Mouse (Mus musculus): ENCODE data around the gene Sae1.
A peak's percentile ranks its signal among the peaks of the same experiment; 100 is the strongest.
"Not testable (repeated sequence)": the region's sequence is repeated elsewhere in the genome, so short reads cannot be mapped to it uniquely, and the experiment has no call there.

Sae1 gene

DNA sequence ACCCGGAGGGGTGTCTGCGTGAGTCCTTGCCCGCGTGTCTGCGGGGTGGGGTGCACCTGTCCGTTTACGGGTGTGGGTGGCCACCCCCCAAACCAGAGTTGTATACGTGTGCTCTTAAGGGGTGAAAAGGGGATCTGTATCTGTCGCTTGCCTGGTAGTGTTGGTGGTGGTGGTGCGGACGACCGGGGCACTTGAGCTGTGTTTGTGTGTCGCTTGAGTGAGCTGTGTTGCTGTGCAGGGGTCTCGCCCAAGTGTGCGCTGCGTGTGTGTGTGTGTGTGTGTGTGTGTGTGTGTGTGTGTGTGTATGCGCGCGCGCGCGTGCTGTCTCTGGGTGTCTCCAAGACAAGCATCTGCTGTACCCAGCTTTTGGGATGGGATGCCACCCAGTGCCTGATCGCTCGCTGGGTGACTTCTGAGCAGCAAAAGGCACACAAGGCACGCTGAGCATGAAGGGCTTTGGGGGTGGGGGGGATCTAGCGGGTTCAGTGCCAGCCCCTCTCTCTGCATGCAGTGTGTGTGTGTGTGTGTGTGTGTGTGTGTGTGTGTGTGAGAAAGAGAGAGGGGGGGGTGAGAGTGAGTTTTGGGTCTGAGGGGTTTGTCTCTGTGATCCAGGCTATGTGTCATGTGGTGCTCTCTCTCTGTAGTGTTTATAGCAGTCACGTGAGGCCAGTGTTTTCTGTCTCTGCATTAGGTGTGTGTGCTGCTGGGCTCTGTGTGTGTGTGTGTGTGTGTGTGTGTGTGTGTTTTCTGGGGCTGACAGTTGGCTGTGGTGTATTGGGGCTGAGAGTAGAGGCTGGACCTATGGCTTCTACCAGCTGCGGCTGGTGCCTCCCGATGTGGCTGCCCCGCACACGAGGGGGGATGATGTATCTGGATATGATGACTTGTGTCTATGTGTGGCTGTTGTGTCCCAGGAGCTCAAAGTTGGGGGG is 76.8 kb downstream of the Sae1 start:
- no peak for DNase-seq (ENCODE audit: low read depth, low spot score)

DNA sequence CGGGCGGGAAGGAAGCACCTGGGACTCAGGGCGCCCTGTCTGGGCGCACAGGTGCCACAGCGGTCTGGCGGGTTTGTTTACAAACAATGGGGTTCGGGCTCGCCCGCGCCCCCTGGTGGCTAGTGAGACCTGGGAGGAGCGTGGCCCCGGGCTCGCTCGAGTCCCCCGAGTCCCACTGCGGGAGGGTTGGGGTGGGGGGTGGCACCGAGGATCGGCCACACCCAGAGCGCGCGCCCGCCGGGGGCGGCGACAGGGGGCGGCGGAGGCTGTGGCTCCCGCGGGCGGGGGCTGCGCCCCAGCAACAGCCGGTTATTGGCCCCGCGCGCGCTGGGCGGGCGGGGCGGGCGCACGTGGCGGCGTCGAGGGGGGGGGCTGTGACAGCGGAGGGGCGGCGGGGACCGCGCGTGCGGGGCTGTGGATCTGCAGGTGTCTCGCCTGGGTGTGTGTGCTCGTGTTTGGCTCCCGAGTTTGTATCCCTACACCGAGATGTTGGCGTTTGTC is 77.5 kb downstream of the Sae1 start:
- DNase-seq (ENCODE audit: low read depth, low spot score) = peak; percentile 85

DNA sequence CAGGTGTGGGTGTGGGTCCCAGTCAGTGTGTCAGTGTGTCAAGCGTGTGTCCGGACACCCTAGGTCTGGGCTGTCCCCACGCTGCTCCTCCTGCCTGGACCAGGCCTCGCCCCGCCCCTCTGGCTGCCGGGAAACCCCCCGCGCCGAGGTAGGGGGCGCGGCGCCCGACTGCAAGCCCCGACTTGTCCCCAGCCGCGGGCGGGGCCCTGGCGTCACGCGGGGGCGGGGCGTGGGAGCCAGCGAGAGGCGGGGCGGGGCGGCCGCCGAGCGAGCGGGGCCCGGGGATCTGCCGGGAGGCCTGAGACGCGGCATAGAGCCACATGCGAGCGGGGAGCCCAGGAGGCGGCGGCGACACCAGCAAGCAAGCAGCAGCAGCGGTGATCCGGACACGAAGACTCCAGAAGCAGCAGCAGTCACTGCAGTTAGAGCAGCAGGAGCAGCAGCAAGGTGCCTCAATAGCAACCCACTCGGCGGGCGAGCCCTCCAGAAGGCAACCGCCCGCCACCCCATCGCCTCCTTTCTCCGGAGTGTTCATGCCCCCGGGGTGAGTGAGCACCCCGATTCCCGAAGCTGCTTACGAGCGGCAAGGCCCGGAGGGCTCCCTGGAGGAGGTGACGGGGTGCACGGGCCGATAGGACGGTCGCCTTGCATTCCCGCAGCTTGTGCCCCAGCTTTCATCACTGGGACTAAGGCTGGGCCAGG is 78.1 kb downstream of the Sae1 start:
- DNase-seq (ENCODE audit: low read depth, low spot score) = peak; percentile 83

DNA sequence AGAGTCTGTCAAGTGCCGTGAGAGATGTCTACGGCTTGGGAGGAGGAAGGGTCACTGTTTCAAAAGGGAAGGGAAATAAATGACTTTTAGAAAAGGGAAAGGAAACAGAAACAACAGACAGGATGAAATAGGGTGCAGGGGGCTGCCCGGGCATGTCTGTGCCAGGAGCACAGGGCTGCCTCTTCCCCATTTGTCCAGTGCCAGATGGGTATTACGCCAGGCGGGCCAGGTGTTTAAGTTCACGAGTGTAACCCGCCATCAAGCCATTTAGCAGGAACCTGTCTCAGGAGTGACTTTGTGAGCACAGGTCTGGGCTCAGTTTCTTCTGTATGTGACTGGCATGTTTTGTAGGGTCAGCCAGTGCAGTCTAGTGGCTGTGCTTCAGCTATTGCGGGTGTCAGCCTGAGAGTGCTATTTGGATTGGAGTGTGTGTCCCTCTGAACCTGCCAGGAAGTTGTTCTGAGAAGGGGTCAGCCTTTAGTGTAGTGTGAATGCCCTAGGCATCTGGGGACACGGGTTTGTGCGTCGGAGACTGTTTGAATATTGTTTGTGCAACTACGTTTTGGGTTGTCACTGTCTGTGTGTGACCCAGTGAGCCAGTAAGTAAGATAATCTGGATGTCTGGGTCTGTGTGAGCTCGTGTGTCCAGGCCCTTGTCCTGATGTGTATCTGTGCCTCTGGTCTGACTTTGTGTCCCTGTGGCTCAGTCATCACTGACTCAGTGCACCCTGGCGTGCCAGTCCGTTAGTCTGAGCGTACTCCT is 78.9 kb downstream of the Sae1 start:
- peak; percentile 45 for DNase-seq (ENCODE audit: low read depth, low spot score)

DNA sequence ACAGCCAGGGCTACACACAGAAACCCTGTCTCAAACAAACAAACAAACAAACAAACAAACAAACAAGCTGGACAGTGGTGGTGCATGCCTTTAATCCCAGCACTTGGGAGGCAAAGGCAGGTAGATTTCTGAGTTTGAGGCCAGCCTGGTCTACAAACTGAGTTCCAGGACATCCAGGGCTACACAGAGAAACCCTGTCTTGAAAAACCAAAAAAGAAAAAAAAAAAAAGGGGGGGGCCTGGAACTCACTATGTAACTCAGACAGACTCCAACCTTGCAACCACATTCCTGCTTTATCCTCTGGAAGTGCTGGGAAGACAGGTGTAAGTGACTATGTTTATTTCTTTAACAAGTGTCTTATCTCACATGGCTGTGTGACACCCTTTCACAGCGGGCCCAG is 79.5 kb downstream of the Sae1 start, which contains the start of gene Bbc3:
TSS of gene Bbc3 (plus strand) at position 301 of the 400 bp plus-strand sequence.
- DNase-seq (ENCODE audit: low read depth, low spot score) = not testable (repeated sequence)

DNA sequence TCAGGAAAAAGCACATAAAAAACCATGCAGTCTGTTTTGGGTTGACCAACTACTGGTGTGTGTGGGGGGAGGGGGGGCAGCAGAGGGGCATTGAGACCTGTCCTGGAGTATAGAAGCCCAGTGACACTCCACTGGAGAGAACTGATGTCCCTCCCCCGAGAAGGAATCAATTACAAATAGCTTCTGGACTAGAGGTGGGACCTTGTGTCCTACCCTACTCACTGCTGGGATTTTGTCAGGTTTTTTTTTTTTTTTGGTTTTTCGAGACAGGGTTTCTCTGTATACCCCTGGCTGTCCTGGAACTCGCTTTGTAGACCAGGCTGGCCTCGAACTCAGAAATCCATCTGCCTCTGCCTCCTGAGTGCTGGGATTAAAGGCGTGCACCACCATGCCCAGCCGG is 80.5 kb downstream of the Sae1 start:
- not testable (repeated sequence) for DNase-seq (ENCODE audit: low read depth, low spot score)

DNA sequence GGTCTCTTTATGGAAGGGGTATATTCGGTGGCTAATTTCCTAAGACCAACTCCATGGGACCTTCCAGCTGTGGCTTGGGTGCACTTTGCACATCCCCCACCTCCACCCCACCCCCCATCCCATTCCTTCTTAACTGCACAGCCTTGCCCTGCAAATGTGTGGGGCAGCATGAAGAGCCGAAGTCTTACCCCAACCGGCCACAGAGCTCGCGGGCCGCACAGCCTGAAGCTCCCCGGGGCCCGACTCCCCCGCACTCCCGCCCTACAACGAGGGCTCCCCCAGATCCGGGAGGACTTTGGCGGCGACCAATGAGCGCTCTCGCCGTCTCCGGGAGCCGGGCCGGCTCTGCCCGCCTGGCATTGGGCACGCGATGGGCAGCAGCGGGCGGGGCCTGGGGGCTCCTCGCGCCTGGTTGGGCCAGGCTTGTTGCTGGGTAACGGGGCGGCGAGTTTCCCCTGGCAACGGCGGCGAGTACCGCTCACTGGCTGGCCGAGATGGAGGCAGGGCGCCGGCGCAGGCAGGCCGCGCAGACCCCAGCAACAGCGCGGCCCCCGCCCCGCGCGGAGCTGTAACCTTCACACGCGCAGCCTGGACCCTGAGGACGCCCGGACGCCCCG is 88.1 kb downstream of the Sae1 start:
- no peak for DNase-seq (ENCODE audit: low read depth, low spot score)

DNA sequence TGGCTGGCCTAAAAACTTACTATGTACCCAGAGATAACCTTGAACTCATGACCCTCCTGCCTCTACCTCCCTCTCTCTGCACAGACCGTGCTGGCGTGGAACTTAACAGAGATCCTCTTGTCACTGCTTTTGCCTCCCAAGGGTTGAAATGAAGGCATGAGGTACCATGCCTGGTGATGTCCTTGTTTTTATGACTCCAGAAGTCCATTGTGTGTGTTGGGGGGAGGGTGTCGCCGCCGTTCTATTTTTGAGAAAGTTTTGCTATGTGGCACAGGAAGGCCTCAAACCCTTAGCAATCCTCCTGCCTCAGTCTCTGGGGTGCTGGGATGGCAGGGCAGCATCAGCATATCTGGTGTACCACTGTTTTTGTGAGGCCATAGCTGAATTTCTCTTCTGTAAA is 88.7 kb downstream of the Sae1 start:
- DNase-seq (ENCODE audit: low read depth, low spot score) = no peak

DNA sequence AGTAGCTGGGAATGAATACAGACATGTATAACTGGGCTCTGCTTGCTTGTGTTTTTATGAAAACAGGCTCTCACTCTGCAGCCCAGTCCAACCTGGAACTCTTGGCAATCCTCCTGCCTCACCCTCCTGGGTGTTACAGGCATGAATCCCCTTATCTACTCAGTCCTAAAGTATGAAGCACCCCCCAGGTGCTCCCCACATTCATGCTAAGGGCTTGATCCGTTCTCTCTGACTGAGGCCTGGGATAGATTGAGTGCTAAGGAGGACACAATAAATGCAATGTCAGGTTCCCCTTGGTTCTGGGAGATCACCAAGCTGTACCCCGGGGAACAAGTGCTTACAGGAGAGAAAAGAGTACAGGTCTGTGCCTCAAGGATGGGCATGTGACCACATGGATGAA is 90.0 kb downstream of the Sae1 start:
- no peak for DNase-seq (ENCODE audit: low read depth, low spot score)

DNA sequence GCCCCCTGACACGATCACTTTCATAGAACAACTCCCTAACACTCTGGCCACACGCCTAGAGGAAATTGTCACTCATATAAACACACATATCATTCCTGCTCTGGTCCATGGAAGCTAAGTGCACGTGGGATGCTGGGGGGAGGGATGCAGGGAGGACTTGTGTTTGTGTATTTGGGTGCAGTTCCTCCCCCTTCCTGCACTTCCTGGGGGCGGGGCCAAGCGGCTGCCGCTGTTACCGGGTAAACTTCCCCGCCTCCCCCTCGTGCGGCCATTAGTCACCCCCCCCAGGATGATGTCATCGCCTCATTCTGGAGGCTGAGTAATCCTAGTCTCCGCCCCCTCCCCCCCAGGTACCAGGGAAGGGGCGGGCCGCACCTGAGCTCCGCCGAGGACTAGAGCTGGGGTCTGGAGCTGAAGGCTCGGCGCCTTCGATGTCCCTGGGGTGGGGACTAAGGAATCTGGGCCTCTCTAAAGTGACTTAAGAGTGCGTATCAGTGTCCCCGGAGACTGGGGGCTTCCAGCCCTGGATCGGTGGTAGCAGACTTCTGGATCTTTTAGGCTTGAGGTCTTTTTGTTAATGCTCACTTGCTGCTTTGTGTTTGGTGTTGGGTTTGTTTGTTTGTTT is 90.7 kb downstream of the Sae1 start:
- DNase-seq (ENCODE audit: low read depth, low spot score) = peak; percentile 93

DNA sequence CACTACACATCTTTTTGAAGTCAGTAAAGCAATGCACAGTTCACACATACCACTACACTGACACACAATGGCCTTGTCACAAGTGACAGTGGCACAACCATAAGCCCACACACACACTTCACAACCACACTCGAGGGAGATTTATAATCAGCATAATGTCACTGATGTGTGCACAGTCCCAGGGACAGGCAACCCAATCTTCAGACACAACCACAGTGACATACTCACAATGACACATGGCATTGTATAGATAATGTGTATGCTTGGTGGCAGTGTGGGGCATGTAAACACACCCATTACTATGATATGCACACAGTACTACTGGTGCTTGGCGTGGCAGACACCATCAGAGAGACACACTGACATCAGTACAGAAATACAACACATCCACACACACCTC is 91.5 kb downstream of the Sae1 start:
- no peak for DNase-seq (ENCODE audit: low read depth, low spot score)

DNA sequence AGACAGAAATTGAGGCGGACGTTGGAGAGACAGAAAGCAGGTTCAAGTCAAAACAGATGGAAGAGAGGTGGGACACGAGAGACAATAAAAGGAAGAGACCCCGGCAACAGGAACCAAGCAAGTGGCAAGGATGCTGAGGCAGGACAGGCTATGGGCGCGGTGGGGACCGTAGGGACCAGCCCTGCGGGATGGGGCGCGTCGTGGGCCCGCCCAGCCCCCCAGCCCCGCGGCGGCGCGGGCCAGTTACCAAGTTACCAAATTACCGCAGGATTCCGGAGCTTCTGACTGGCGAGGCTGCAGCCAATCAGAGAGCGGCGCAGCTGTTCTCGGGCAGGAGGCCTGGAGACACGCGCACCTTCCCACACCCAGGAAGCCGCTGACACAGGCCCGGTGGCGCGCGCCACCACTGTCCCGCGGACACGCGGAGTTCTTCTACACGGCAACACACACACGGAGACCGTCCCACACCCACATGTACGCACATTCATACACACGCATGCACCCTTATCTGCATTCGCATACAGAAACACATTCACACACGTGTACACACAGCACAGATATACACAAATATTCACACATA is 92.2 kb downstream of the Sae1 start:
- peak; percentile 83 for DNase-seq (ENCODE audit: low read depth, low spot score)

DNA sequence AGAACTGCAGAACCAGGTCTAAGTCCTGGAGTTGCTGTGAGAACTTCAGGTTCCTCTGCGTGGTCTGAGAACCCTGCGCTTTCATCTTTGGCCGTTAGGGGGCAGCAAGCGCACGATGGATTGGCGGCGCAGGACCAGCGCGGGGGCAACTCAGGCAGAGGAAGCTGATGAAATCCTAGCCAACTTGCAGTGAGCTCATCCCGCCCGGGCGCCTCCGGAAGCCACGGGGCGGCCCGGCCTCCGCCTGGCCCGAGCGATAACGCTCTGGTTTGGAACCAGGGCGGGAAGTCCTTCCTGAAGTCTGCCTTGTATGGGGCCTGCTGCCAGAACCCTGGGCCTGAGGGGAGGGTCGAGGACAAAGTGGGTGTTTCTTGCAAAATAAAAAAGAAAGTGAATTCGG is 92.8 kb downstream of the Sae1 start:
- DNase-seq (ENCODE audit: low read depth, low spot score) = peak; percentile 90

DNA sequence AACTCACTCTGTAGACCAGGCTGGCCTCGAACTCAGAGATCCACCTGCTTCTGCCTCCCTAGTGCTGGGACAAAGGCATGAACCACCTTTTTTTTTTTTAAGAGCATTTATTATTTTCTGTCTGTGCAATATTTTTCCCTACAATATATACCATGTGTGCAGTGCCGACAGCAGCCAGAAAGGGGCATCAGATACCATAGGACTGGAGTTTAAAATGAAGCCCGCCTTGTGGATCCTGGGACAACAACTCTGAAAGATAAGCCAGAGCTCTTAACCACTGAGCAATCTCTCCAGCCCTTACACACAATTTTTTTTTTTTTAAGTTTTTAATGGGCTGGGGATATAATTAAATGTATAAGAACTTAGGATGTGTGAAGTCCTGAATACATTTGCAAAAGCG is 93.3 kb downstream of the Sae1 start:
- DNase-seq (ENCODE audit: low read depth, low spot score) = no peak

DNA sequence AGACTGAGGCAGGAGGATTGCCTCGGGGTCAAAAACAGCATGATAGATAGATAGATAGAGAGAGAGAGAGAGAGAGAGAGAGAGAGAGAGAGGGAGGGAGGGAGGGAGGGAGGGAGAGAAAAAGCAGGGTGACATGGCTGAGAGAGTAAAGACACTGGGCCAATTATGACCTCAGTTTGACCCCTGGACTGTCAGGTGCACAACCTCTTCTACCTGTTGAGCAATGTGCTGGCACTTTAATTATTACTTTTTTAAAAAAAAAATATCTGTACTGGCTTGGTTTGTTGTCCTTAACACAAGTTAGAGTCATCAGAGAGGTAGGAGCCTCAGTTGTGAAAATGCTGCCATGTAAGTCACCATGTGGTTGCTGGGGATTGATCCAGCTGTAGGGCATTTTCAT is 99.8 kb downstream of the Sae1 start:
- no peak for DNase-seq (ENCODE audit: low read depth, low spot score)

DNA sequence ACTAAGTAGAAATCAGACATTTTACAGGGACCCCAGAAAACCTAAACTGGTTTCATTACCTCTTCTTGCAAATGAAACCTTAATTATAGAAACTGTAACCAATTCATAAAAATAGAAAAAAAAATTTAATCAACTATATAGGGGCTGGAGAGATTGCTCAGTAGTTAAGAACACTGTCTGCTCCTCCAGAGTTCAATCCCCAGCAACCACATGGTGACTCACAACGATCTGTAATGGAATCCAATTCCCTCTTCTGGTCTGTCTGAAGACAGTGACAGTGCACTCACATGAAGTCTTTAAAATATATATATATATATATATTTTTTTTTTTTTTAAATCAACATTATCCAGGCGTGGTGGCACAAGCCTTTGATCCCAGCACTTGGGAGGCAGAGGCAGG is 100.6 kb downstream of the Sae1 start:
- no peak for DNase-seq (ENCODE audit: low read depth, low spot score)

DNA sequence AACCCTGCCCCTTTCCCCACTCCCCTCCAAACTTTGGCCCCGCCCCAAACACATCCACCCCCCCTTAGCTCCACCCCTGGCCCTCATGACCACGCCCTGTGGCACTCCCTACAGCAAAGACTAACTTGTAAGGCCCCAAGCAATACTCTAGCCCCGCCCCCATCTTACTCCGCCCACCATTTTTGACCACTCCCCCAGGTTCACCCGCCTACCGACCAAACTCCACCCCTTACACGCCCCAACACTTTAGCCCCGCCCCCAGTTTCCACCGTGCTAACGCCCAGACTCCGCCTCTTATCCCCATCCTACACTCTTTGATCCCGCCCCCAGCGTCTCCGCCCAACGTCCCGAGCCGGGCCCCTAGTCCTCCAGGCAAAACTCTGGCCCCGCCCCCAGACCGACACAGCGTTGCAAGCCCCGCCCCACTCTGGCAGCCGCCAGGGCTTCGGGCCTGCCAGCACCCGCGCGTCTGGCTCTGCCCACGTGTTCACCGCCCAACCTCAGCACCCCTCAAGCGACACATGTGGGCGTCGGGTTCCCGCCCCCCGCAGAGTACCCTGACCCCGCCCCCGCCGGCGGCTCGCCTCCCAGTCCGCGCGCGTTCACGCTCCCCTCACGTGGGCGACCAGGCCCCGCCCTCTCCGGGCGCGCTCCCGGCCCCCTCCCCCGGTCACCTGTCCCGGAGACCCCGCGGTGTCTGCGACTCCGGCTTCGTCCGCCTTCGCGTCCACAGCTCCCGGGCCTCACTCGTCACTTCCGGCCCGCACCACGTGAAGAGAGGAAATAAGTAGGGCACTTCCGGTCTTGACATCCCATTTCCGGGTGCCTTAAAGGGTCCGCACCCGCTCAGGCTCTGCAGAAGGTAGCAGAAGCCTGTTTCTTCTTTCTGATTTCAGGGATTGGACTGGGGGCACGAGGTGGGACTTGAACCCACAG is 101.3 kb downstream of the Sae1 start, which contains the start of gene Ccdc9:
TSS of gene Ccdc9 (minus strand) at position 770 of the 936 bp plus-strand sequence.
- peak; percentile 98 for DNase-seq (ENCODE audit: low read depth, low spot score)

DNA sequence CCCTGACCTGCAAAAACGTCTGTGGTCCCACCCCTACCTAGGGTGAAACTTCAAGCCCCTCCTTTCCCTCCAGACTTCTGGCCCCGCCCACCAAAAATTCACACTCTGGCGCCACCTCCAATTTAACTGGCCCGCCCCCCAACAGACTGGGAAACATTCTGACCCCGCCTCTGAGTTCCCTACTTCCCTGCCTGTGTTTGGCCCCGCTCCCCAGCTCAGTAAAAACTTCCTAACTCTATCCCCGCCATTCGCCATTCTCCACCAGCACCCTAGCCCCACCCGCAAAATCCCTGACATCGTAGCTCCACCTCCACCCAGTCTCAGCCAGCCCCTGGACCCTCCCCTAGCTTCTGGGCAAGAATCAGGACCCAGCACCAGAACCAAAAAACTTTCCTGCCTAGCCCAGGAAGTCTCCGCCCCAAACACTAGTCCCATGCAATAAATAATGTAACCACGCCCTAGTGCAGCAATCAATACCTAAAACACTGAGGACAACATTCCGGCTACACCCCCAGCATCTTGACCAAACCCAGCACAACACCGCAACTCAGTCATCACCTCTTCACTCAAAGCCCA is 102.1 kb downstream of the Sae1 start:
- peak; percentile 88 for DNase-seq (ENCODE audit: low read depth, low spot score)

DNA sequence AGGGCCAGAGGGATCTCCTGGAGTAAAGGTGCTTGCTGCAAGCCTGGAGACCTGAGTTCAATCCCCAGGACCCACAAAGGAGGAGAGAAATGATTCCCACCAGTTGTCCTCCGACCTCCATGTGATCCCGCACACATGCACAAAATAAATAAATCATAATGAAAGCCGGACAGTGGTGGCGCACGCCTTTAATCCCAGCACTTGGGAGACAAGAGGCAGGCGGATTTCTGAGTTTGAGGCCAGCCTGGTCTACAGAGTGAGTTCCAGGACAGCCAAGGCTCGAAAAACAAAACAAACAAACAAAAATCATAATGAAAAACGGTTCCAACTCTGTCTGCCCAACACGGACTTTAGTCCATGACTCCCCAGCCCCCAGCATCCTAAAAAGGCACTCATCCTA is 102.7 kb downstream of the Sae1 start:
- no peak for DNase-seq (ENCODE audit: low read depth, low spot score)
